Mouse (Mus musculus) myocyte (in vitro differentiated cells): ENCODE results near the gene Gnat1.

Source experiments
- CEBPB ChIP-seq: IDR thresholded peaks from 2 replicates; pipeline ENCODE4 v1.6.1; 2011; ENCODE audit warnings: mild to moderate bottlenecking, moderate library complexity; ENCODE audit not compliant: poor library complexity, insufficient read depth, severe bottlenecking
- E2F4 ChIP-seq: IDR thresholded peaks from one replicate; pipeline ENCODE4 v1.6.1; 2011; ENCODE audit warnings: mild to moderate bottlenecking, control low read depth, moderate library complexity; ENCODE audit not compliant: insufficient read depth
- MAX ChIP-seq: IDR thresholded peaks from one replicate; pipeline ENCODE4 v1.6.1; 2011; ENCODE audit warnings: low read depth, mild to moderate bottlenecking, control low read depth
- MYOD1 ChIP-seq, 3 experiments: IDR thresholded peaks; one replicate each; pipeline ENCODE4 v1.6.1; 2011; ENCODE audit warnings: control low read depth in 2 of 3, low read depth in 2 of 3, mild to moderate bottlenecking in 2 of 3, moderate library complexity in 1 of 3; ENCODE audit not compliant: insufficient read length in 2 of 3, control insufficient read depth in 1 of 3
- MYOG ChIP-seq, 3 experiments: IDR thresholded peaks; one replicate each; pipeline ENCODE4 v1.6.1; 2011; ENCODE audit warnings: control low read depth in 2 of 3, low read depth in 2 of 3, mild to moderate bottlenecking in 2 of 3; ENCODE audit not compliant: insufficient read length in 2 of 3, control insufficient read depth in 1 of 3, insufficient read depth in 1 of 3
- POLR2A ChIP-seq: IDR thresholded peaks from one replicate; pipeline ENCODE4 v1.6.1; 2011; ENCODE audit warnings: low read depth, mild to moderate bottlenecking, control low read depth, moderate library complexity; ENCODE audit not compliant: insufficient read length
- POLR2AphosphoS2 ChIP-seq: IDR thresholded peaks from one replicate; pipeline ENCODE4 v1.6.1; 2011; ENCODE audit warnings: low read depth, control low read depth; ENCODE audit not compliant: insufficient read length
- REST ChIP-seq: IDR thresholded peaks from one replicate; pipeline ENCODE4 v1.6.1; 2011; ENCODE audit warnings: mild to moderate bottlenecking, control low read depth, moderate library complexity; ENCODE audit not compliant: insufficient read depth, insufficient read length
- TCF12 ChIP-seq: IDR thresholded peaks from one replicate; pipeline ENCODE4 v1.6.1; 2011; ENCODE audit warnings: mild to moderate bottlenecking, control low read depth; ENCODE audit not compliant: poor library complexity, insufficient read depth, severe bottlenecking
- TCF3 ChIP-seq: IDR thresholded peaks from one replicate; pipeline ENCODE4 v1.6.1; 2011; ENCODE audit warnings: low read depth, control low read depth; ENCODE audit not compliant: insufficient read length

- TF ChIP-seq MAX (no peak), E2F4 (no peak), POLR2A (no peak), TCF12 (no peak), CEBPB (no peak), POLR2AphosphoS2 (no peak), REST (no peak), MYOG (IDR thresholded peaks at IDR 0.05; ENCODE audit: control insufficient read depth in 1 of 3, insufficient read depth in 1 of 3, insufficient read length in 2 of 3, low read depth in 2 of 3) (no peak), MYOD1 (IDR thresholded peaks at IDR 0.05; ENCODE audit: control insufficient read depth in 1 of 3, insufficient read length in 2 of 3, low read depth in 2 of 3) (no peak), TCF3 (no peak)
Measured at GRCm38 (mm10) chr9:107728919-107729670, 49.6 kb upstream of the Gnat1 start.
